Mouse (Mus musculus) limb, embryonic 15.5 days (tissue): Measurements from ENCODE around the gene Ttc27. TPM values are rescaled to one million over a fixed set of nuclear protein-coding genes. Genes with fewer than 3 reads are reported as not detected.

Source experiments
- ATAC-seq: fragments of 200-750 bp; cut with Nextera tagmentation; 2 replicates; pipeline ENCODE4 v1.8.0; 2017; ENCODE audit warnings: low read depth, moderate TSS enrichment; ENCODE audit not compliant: insufficient number of reproducible peaks, low FRiP score, low TSS enrichment
- H3K27ac ChIP-seq: fragments of 300-500 bp; sonication (generic); 2 replicates; pipeline ENCODE4 v1.5.1; 2015; ENCODE audit warnings: moderate library complexity, mild to moderate bottlenecking, inconsistent platforms
- H3K27me3 ChIP-seq: fragments of 300-500 bp; sonication (generic); 2 replicates; pipeline ENCODE4 v1.6.1; 2015; ENCODE audit warnings: inconsistent platforms
- H3K36me3 ChIP-seq: fragments of 300-500 bp; sonication (generic); 2 replicates; pipeline ENCODE4 v1.6.1; 2015; ENCODE audit warnings: inconsistent platforms
- H3K4me1 ChIP-seq: fragments of 300-500 bp; sonication (generic); 2 replicates; pipeline ENCODE4 v1.6.1; 2015; ENCODE audit warnings: inconsistent platforms
- H3K4me2 ChIP-seq: fragments of 300-500 bp; sonication (generic); 2 replicates; pipeline ENCODE4 v1.6.1; 2015; ENCODE audit warnings: mild to moderate bottlenecking, inconsistent platforms
- H3K4me3 ChIP-seq: fragments of 300-500 bp; sonication (generic); 2 replicates; pipeline ENCODE4 v1.5.1; 2015; ENCODE audit warnings: mild to moderate bottlenecking, inconsistent platforms
- H3K9ac ChIP-seq: fragments of 300-500 bp; sonication (generic); 2 replicates; pipeline ENCODE4 v1.6.1; 2015; ENCODE audit warnings: inconsistent platforms
- H3K9me3 ChIP-seq: fragments of 300-500 bp; sonication (generic); 2 replicates; pipeline ENCODE4 v1.6.1; 2016; ENCODE audit warnings: inconsistent platforms
- WGBS: fragments of 180-500 bp; shearing (Covaris S2); methylation state at CpG from one replicate; pipeline ENCODE4 v1.1.7; 2015; 5-methylcytosine and 5-hydroxymethylcytosine counted together
- polyA plus RNA-seq: library from polyadenylated mRNA; unstranded; fragments of >200 nt; fragmentation: Nextera tagmentation; extraction: Ambion mirVana; gene quantifications from 2 replicates; pipeline ENCODE4 v1.2.1, GENCODE M21; 2015

The Ttc27 gene
- polyA plus RNA-seq, 1 experiment from 2014 or later = 20.2 TPM

GRCm38 (mm10) chr17:74754369-74755118 is 37.0 kb downstream of the Ttc27 start:
- H3K27me3 ChIP-seq = no peaks in the 10 kb centered on the region
- peaks cover 6% of the 10 kb centered on the region; the same call in 1 of the 2 replicates for H3K36me3 ChIP-seq
- no peak overlapping the region for H3K27ac ChIP-seq
- 94% methylated on average over 11 of the region's 11 CpGs for WGBS
- ATAC-seq = no peak
- no peak overlapping the region for H3K9ac ChIP-seq
- H3K4me2 ChIP-seq = no peak overlapping the region
- H3K4me1 ChIP-seq = no peaks in the 10 kb centered on the region
- H3K9me3 ChIP-seq = no peaks in the 10 kb centered on the region
- no peak overlapping the region for H3K4me3 ChIP-seq

- no peak overlapping the region for H3K4me2 ChIP-seq
- no peak for ATAC-seq
- H3K9me3 ChIP-seq = no peaks in the 10 kb centered on the region
- H3K4me3 ChIP-seq = no peak overlapping the region
- H3K4me1 ChIP-seq = peaks cover 4% of the 10 kb centered on the region; the same call in 1 of the 2 replicates
- H3K9ac ChIP-seq = no peak overlapping the region
- H3K36me3 ChIP-seq = peaks cover 3% of the 10 kb centered on the region; the same call in 1 of the 2 replicates
- H3K27ac ChIP-seq = no peak overlapping the region
- H3K27me3 ChIP-seq = no peaks in the 10 kb centered on the region
- WGBS = 61% methylated on average over 9 of the region's 9 CpGs
These were observed 51.9 kb downstream of the Ttc27 start for GRCm38 (mm10) chr17:74769390-74769811.

- Histone ChIP-seq H3K4me2 (no peak overlapping the region), H3K4me1 (peaks cover 4% of the 10 kb centered on the region; the same call in 1 of the 2 replicates), H3K9me3 (no peaks in the 10 kb centered on the region), H3K4me3 (no peak overlapping the region), H3K36me3 (0 out of 2 replicates have a peak, but pooled peaks cover 3% of the 10 kb centered on the region), H3K27ac (no peak overlapping the region), H3K27me3 (no peaks in the 10 kb centered on the region), H3K9ac (no peak overlapping the region)
- WGBS = 79% methylated on average over 4 of the region's 4 CpGs
- no peak for ATAC-seq
These were observed 54.8 kb downstream of the Ttc27 start for GRCm38 (mm10) chr17:74772364-74772763.

- no peaks in the 10 kb centered on the region for H3K9me3 ChIP-seq
- peaks cover 4% of the 10 kb centered on the region; the same call in 1 of the 2 replicates for H3K4me1 ChIP-seq
- H3K36me3 ChIP-seq = 0 out of 2 replicates have a peak, but pooled peaks cover 3% of the 10 kb centered on the region
- WGBS = 78% methylated on average over 5 of the region's 5 CpGs
- ATAC-seq = no peak
- no peak overlapping the region for H3K4me3 ChIP-seq
- no peak overlapping the region for H3K27ac ChIP-seq
- no peaks in the 10 kb centered on the region for H3K27me3 ChIP-seq
- no peak overlapping the region for H3K4me2 ChIP-seq
- no peak overlapping the region for H3K9ac ChIP-seq
These were observed 56.0 kb downstream of the Ttc27 start for GRCm38 (mm10) chr17:74773556-74773955.

GRCm38 (mm10) chr17:74780133-74780532 is 62.6 kb downstream of the Ttc27 start:
- WGBS = 81% methylated on average over 4 of the region's 4 CpGs
- H3K4me1 ChIP-seq = no peaks in the 10 kb centered on the region
- no peaks in the 10 kb centered on the region for H3K27me3 ChIP-seq
- no peak overlapping the region for H3K9ac ChIP-seq
- no peak overlapping the region for H3K4me3 ChIP-seq
- no peak overlapping the region for H3K27ac ChIP-seq
- no peaks in the 10 kb centered on the region for H3K36me3 ChIP-seq
- ATAC-seq = no peak
- H3K4me2 ChIP-seq = no peak overlapping the region
- H3K9me3 ChIP-seq = no peaks in the 10 kb centered on the region

GRCm38 (mm10) chr17:74780627-74781026 is 63.1 kb downstream of the Ttc27 start:
- Histone ChIP-seq H3K9ac (no peak overlapping the region), H3K4me3 (no peak overlapping the region), H3K4me1 (no peaks in the 10 kb centered on the region), H3K4me2 (no peak overlapping the region), H3K36me3 (no peaks in the 10 kb centered on the region), H3K27ac (no peak overlapping the region), H3K9me3 (no peaks in the 10 kb centered on the region), H3K27me3 (no peaks in the 10 kb centered on the region)
- 71% methylated on average over 9 of the region's 9 CpGs for WGBS
- ATAC-seq = no peak

- Histone ChIP-seq H3K9me3 (no peaks in the 10 kb centered on the region), H3K27me3 (no peaks in the 10 kb centered on the region), H3K4me3 (no peak overlapping the region), H3K27ac (no peak overlapping the region), H3K36me3 (no peaks in the 10 kb centered on the region), H3K4me1 (peaks cover 4% of the 10 kb centered on the region; the same call in 1 of the 2 replicates), H3K9ac (no peak overlapping the region), H3K4me2 (no peak overlapping the region)
- no peak for ATAC-seq
These were observed 64.4 kb downstream of the Ttc27 start for GRCm38 (mm10) chr17:74781911-74782310.

- no peak overlapping the region for H3K9ac ChIP-seq
- no peak overlapping the region for H3K27ac ChIP-seq
- no peaks in the 10 kb centered on the region for H3K36me3 ChIP-seq
- no peak overlapping the region for H3K4me3 ChIP-seq
- no peaks in the 10 kb centered on the region for H3K9me3 ChIP-seq
- H3K4me1 ChIP-seq = peaks cover 4% of the 10 kb centered on the region; the same call in 1 of the 2 replicates
- 68% methylated on average over 5 of the region's 5 CpGs for WGBS
- no peaks in the 10 kb centered on the region for H3K27me3 ChIP-seq
- ATAC-seq = no peak
- no peak overlapping the region for H3K4me2 ChIP-seq
These were observed 68.1 kb downstream of the Ttc27 start for GRCm38 (mm10) chr17:74785586-74785985.

GRCm38 (mm10) chr17:74786198-74786734 is 68.7 kb downstream of the Ttc27 start:
- Histone ChIP-seq H3K27ac (no peak overlapping the region), H3K9me3 (no peaks in the 10 kb centered on the region), H3K4me3 (no peak overlapping the region), H3K36me3 (no peaks in the 10 kb centered on the region), H3K9ac (no peak overlapping the region), H3K4me2 (no peak overlapping the region), H3K4me1 (peaks cover 4% of the 10 kb centered on the region; the same call in 1 of the 2 replicates), H3K27me3 (no peaks in the 10 kb centered on the region)
- no peak for ATAC-seq
- 37% methylated on average over 10 of the region's 10 CpGs for WGBS

GRCm38 (mm10) chr17:74796023-74796699 is 78.6 kb downstream of the Ttc27 start:
- Histone ChIP-seq H3K27me3 (no peaks in the 10 kb centered on the region), H3K4me1 (no peaks in the 10 kb centered on the region; the same call in 1 of the 2 replicates), H3K4me2 (no peak overlapping the region), H3K36me3 (no peaks in the 10 kb centered on the region), H3K27ac (no peak overlapping the region), H3K9ac (no peak overlapping the region), H3K9me3 (no peaks in the 10 kb centered on the region), H3K4me3 (no peak overlapping the region)
- WGBS = 61% methylated on average over 14 of the region's 14 CpGs
- no peak for ATAC-seq

- Histone ChIP-seq H3K36me3 (no peaks in the 10 kb centered on the region), H3K4me3 (no peak overlapping the region), H3K4me1 (no peaks in the 10 kb centered on the region; the same call in 1 of the 2 replicates), H3K27me3 (no peaks in the 10 kb centered on the region), H3K9ac (no peak overlapping the region), H3K4me2 (no peak overlapping the region), H3K9me3 (no peaks in the 10 kb centered on the region), H3K27ac (no peak overlapping the region)
- ATAC-seq = no peak
- WGBS = 87% methylated on average over 6 of the region's 6 CpGs
These were observed 82.3 kb downstream of the Ttc27 start for GRCm38 (mm10) chr17:74799865-74800264.

- Histone ChIP-seq H3K4me1 (0 out of 2 replicates have a peak, but pooled peaks cover 3% of the 10 kb centered on the region), H3K27me3 (no peaks in the 10 kb centered on the region), H3K4me2 (no peak overlapping the region), H3K9me3 (no peaks in the 10 kb centered on the region), H3K9ac (no peak overlapping the region), H3K36me3 (0 out of 2 replicates have a peak, but pooled peaks cover 3% of the 10 kb centered on the region), H3K4me3 (no peak overlapping the region), H3K27ac (no peak overlapping the region)
- ATAC-seq = no peak
- WGBS = 64% methylated on average over 4 of the region's 4 CpGs
These were observed 85.2 kb downstream of the Ttc27 start for GRCm38 (mm10) chr17:74802765-74803164.
